Mouse (Mus musculus) stomach, embryonic 15.5 days (tissue): ENCODE measurements around the gene Cacna1d. TPM values are rescaled to one million over a fixed set of nuclear protein-coding genes. Genes with fewer than 3 reads are reported as not detected.
A peak's percentile ranks its signal among the peaks of the same experiment; 100 is the strongest.

Experiments
- ATAC-seq: fragments of 200-750 bp; cut with Nextera tagmentation; 2 replicates; pipeline ENCODE4 v1.8.0; 2017; ENCODE audit warnings: low read depth, moderate number of reproducible peaks, moderate TSS enrichment; ENCODE audit not compliant: insufficient read depth, low FRiP score
- H3K27ac ChIP-seq: fragments of 300-500 bp; sonication (generic); 2 replicates; pipeline ENCODE4 v1.5.1; 2015; ENCODE audit warnings: mild to moderate bottlenecking, inconsistent platforms
- H3K27me3 ChIP-seq: fragments of 300-500 bp; sonication (generic); replicated peaks from 2 replicates; pipeline ENCODE4 v1.6.1; 2015; ENCODE audit warnings: inconsistent platforms
- H3K36me3 ChIP-seq: fragments of 300-500 bp; sonication (generic); 2 replicates; pipeline ENCODE4 v1.6.1; 2015; ENCODE audit warnings: inconsistent platforms
- H3K4me1 ChIP-seq: fragments of 300-500 bp; sonication (generic); 2 replicates; pipeline ENCODE4 v1.6.1; 2015; ENCODE audit warnings: inconsistent platforms
- H3K4me2 ChIP-seq: fragments of 300-500 bp; sonication (generic); 2 replicates; pipeline ENCODE4 v1.6.1; 2015; ENCODE audit warnings: mild to moderate bottlenecking, inconsistent platforms
- H3K4me3 ChIP-seq: fragments of 300-500 bp; sonication (generic); replicated peaks from 2 replicates; pipeline ENCODE4 v1.5.1; 2015; ENCODE audit warnings: inconsistent platforms
- H3K9ac ChIP-seq: fragments of 300-500 bp; sonication (generic); 2 replicates; pipeline ENCODE4 v1.6.1; 2015; ENCODE audit warnings: inconsistent platforms
- H3K9me3 ChIP-seq: fragments of 300-500 bp; sonication (generic); 2 replicates; pipeline ENCODE4 v1.6.1; 2016; ENCODE audit warnings: inconsistent platforms
- WGBS: fragments of 180-500 bp; shearing (Covaris S2); methylation state at CpG from one replicate; pipeline ENCODE4 v1.1.7; 2015; 5-methylcytosine and 5-hydroxymethylcytosine counted together
- polyA plus RNA-seq: library from polyadenylated mRNA; unstranded; fragments of >200 nt; fragmentation: Nextera tagmentation; extraction: Ambion mirVana; gene quantifications from 2 replicates; pipeline ENCODE4 v1.2.1, GENCODE M21; 2015

Cacna1d gene
- polyA plus RNA-seq, 1 experiment from 2014 or later = 6.1 TPM

GRCm38 (mm10) chr14:30275572-30275971 is 215.7 kb downstream of the Cacna1d start:
- Histone ChIP-seq H3K4me3 (no peak overlapping the region), H3K9me3 (no peaks in the 10 kb centered on the region), H3K27me3 (no peaks in the 10 kb centered on the region), H3K4me2 (no peak overlapping the region), H3K9ac (no peak overlapping the region), H3K36me3 (no peaks in the 10 kb centered on the region), H3K27ac (no peak overlapping the region), H3K4me1 (no peaks in the 10 kb centered on the region)
- ATAC-seq = no peak
- WGBS = 81% methylated on average over 9 of the region's 9 CpGs

GRCm38 (mm10) chr14:30272976-30273375 is 218.3 kb downstream of the Cacna1d start:
- Histone ChIP-seq H3K36me3 (no peaks in the 10 kb centered on the region), H3K4me1 (no peaks in the 10 kb centered on the region)
- no peak for ATAC-seq

DNA sequence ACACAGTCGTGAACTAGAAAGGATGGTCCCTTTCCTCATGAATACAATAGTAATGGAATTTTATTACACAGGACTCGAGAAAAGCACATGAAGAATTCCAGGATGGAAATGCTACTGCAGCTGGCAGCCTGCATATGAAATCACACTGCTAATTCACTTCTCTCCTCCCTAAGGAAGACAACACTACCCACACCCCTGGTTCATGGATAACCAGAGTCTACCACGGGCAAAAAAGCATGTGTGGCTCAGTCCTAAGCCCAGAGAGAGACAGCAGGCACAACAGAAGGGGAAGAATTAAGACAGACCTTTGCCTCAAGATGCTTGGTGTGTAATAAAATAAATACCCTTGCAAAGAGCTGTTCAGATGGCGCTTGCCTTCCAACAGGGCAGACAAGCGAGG is 218.7 kb downstream of the Cacna1d start:
- ATAC-seq = no peak
- H3K4me3 ChIP-seq = no peak overlapping the region

More at GRCm38 (mm10) chr14:30272976-30273375, 218.3 kb downstream of the Cacna1d start:
- Histone ChIP-seq H3K27me3 (no peaks in the 10 kb centered on the region), H3K4me2 (no peak overlapping the region), H3K9me3 (no peaks in the 10 kb centered on the region), H3K9ac (no peak overlapping the region), H3K4me3 (no peak overlapping the region), H3K27ac (no peak overlapping the region)
- 79% methylated on average over 4 of the region's 4 CpGs for WGBS

DNA sequence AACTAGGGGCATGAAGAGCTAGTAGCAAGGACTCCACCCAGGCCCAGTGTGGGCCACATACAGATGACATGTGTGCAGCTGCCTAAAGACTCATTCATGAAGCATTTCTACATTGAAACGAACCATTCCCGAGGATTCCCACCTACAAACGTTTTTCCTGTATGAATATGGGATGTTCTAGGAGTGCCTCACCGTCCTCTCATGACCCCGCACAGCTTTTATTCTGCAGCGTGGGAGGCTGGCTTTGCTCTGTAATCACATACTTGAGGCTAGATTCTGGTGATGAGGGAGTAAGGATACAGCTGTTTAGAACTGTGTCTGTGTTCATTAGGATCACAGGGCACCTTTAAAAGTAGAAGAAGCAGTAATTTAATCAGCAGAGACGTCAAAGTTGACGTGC is 219.4 kb downstream of the Cacna1d start:
- Histone ChIP-seq H3K9me3 (no peaks in the 10 kb centered on the region), H3K27me3 (no peaks in the 10 kb centered on the region), H3K4me3 (no peak overlapping the region), H3K4me2 (no peak overlapping the region), H3K4me1 (no peaks in the 10 kb centered on the region), H3K36me3 (no peaks in the 10 kb centered on the region), H3K27ac (no peak overlapping the region), H3K9ac (no peak overlapping the region)
- no peak for ATAC-seq
- WGBS = 68% methylated on average over 8 of the region's 8 CpGs

More for the DNA sequence above, 218.7 kb downstream of the Cacna1d start:
- no peak overlapping the region for H3K27ac ChIP-seq
- no peak overlapping the region for H3K9ac ChIP-seq
- H3K4me1 ChIP-seq = no peaks in the 10 kb centered on the region
- no peaks in the 10 kb centered on the region for H3K27me3 ChIP-seq
- no peaks in the 10 kb centered on the region for H3K9me3 ChIP-seq
- no peaks in the 10 kb centered on the region for H3K36me3 ChIP-seq
- no peak overlapping the region for H3K4me2 ChIP-seq
- 73% methylated on average over 5 of the region's 5 CpGs for WGBS

DNA sequence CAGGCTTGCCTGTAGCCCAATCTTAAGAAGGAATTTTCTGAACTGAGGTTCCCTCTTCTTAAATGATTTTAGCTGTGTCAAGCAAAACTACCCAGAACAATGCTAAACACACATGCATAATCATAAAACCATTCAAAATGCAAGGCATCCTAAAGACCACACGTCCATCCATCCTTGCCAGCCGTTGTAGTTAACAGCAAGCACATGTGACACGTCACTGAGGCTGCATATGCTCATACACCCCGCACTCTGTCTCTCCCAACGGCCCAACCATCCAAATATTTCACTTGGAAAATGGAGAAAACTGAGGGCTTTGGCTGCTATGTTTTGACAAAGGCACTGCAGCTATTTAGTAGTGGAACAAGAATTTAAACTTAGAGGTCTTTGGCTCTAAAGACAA is 220.9 kb downstream of the Cacna1d start:
- Histone ChIP-seq H3K27me3 (no peaks in the 10 kb centered on the region), H3K27ac (no peak overlapping the region), H3K4me1 (no peaks in the 10 kb centered on the region), H3K9me3 (no peaks in the 10 kb centered on the region), H3K4me3 (no peak overlapping the region), H3K9ac (no peak overlapping the region), H3K36me3 (no peaks in the 10 kb centered on the region), H3K4me2 (no peak overlapping the region)
- ATAC-seq = no peak
- 74% methylated on average over 5 of the region's 5 CpGs for WGBS

- H3K9ac ChIP-seq = no peak overlapping the region
- WGBS = 71% methylated on average over 9 of the region's 9 CpGs
- no peaks in the 10 kb centered on the region for H3K36me3 ChIP-seq
- H3K27me3 ChIP-seq = no peaks in the 10 kb centered on the region
- no peaks in the 10 kb centered on the region for H3K9me3 ChIP-seq
- no peak overlapping the region for H3K27ac ChIP-seq
- ATAC-seq = peak; percentile 66; the same call in 1 of the 2 replicates
- no peak overlapping the region for H3K4me3 ChIP-seq
- no peak overlapping the region for H3K4me2 ChIP-seq
- peaks cover 7% of the 10 kb centered on the region; the same call in 1 of the 2 replicates for H3K4me1 ChIP-seq
These were observed 225.5 kb downstream of the Cacna1d start for GRCm38 (mm10) chr14:30265728-30266127.

DNA sequence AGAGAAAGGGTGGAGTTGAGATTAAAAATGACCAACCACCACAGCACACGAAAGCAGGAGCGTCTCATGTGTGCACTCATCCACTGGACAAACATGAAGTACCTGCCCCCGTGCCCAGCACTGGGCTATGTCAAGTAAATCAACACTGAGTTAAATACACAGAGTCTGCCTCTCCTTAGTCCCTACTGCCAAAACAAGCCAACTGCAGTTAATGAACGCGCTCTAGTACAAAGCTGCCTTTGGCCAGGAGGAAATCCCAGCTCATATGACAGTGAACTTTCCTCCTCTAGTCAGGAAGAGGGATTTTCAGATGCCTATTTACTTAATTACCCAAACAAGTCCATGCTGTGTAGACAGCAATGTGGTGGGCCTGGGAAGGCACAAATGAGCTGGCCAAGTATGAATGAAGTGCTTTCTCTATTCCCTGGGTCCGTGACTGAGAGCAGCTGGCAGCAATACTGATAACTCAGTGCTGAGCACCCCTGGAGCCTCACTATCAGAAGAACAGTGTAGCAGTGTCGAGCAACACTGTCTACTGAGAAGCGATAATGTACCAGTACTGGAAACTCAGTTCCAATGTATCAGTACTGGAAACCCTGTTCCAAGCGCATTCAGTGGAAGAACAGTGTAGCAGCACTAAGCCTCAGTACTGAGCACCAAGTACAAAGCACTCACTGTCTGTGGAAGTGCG is 229.5 kb downstream of the Cacna1d start:
- WGBS = 60% methylated on average over 10 of the region's 10 CpGs
- peaks cover 7% of the 10 kb centered on the region; the same call in 1 of the 2 replicates for H3K4me1 ChIP-seq
- H3K9ac ChIP-seq = no peak overlapping the region
- H3K27me3 ChIP-seq = no peaks in the 10 kb centered on the region
- H3K4me2 ChIP-seq = no peak overlapping the region
- no peaks in the 10 kb centered on the region for H3K36me3 ChIP-seq
- H3K4me3 ChIP-seq = no peak overlapping the region
- no peak overlapping the region; the same call in 1 of the 2 replicates for H3K27ac ChIP-seq
- peak; percentile 64; the same call in 1 of the 2 replicates for ATAC-seq
- H3K9me3 ChIP-seq = no peaks in the 10 kb centered on the region

- 61% methylated on average over 4 of the region's 4 CpGs for WGBS
- Histone ChIP-seq H3K4me3 (no peak overlapping the region), H3K27ac (peak overlapping the region; percentile 63; the same call in 1 of the 2 replicates)
These were observed 233.6 kb downstream of the Cacna1d start for GRCm38 (mm10) chr14:30257626-30258025.

DNA sequence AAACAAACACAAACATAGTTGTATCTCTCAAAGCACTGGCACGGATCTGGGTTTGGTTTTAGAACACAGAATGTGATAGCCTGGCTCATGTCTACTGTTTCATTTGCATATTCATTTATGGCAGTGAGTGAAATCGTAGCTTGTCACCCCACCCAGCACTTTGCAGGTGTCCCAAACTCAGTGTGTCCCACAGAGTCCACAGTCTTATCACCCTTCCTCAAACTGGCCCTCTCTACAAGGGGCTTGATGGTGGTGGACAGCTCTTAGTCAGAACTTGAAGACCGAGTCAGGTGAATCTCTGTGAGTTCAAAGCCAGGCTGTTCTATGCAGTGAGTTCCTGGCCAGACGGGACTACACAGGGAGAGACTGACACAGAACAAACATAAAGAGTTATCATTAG is 234.8 kb downstream of the Cacna1d start:
- H3K27me3 ChIP-seq = no peaks in the 10 kb centered on the region
- H3K4me3 ChIP-seq = no peak overlapping the region
- no peaks in the 10 kb centered on the region for H3K36me3 ChIP-seq
- WGBS = 55% methylated on average over 4 of the region's 4 CpGs
- H3K4me2 ChIP-seq = no peak overlapping the region
- no peak overlapping the region for H3K9ac ChIP-seq
- H3K27ac ChIP-seq = no peak overlapping the region
- no peak for ATAC-seq
- no peaks in the 10 kb centered on the region for H3K9me3 ChIP-seq
- H3K4me1 ChIP-seq = peaks cover 8% of the 10 kb centered on the region; the same call in 1 of the 2 replicates

More at GRCm38 (mm10) chr14:30257626-30258025, 233.6 kb downstream of the Cacna1d start:
- H3K9me3 ChIP-seq = no peaks in the 10 kb centered on the region
- H3K4me2 ChIP-seq = no peak overlapping the region
- ATAC-seq = no peak
- no peaks in the 10 kb centered on the region for H3K36me3 ChIP-seq
- no peaks in the 10 kb centered on the region for H3K27me3 ChIP-seq
- H3K4me1 ChIP-seq = peaks cover 15% of the 10 kb centered on the region
- no peak overlapping the region for H3K9ac ChIP-seq

DNA sequence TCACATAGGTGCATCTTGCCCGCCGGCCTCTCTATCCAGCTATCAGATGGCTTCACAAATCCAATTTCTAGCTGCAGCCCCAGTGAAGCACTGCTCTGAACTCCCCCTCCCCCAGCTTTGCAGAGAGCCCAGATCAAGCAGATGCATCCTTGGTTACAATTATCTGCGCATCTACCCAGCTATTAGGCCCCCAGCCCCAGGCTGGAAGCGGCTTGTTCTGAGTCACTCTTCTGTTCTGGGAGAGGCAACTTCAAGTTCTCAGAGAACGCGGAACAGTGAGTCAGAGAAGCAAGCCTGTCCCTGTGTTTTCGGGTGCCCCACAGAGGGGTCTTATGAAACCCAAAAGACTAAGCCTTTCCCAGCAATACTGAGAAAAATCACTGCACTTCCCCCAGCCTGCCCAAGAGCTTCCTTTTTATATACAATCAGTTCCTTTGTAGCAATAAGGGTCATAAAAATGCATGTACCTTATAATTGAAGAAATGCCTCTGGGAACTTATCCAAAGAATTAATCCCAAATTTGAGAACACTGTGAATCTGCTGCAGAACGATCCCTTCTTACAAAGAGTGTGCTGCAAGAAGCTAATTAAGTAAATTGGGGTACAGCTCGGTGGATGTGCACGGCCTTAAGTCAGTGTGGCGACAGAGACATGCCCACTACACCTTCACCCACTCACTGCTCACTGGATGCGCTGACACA is 235.4 kb downstream of the Cacna1d start:
- 76% methylated on average over 12 of the region's 12 CpGs for WGBS
- no peak overlapping the region for H3K27ac ChIP-seq
- no peak for ATAC-seq

GRCm38 (mm10) chr14:30254776-30255175 is 236.5 kb downstream of the Cacna1d start:
- H3K9me3 ChIP-seq = no peaks in the 10 kb centered on the region
- 0 out of 2 replicates have a peak, but pooled peaks have one; percentile 25 for ATAC-seq
- H3K27me3 ChIP-seq = no peaks in the 10 kb centered on the region
- peaks cover 8% of the 10 kb centered on the region; the same call in 1 of the 2 replicates for H3K4me1 ChIP-seq
- H3K4me2 ChIP-seq = no peak overlapping the region
- no peak overlapping the region for H3K4me3 ChIP-seq
- H3K27ac ChIP-seq = no peak overlapping the region
- no peaks in the 10 kb centered on the region for H3K36me3 ChIP-seq
- no peak overlapping the region for H3K9ac ChIP-seq
- WGBS = 73% methylated on average over 4 of the region's 4 CpGs

More for the DNA sequence above, 235.4 kb downstream of the Cacna1d start:
- no peak overlapping the region for H3K9ac ChIP-seq
- no peak overlapping the region for H3K4me3 ChIP-seq
- H3K4me1 ChIP-seq = peaks cover 8% of the 10 kb centered on the region; the same call in 1 of the 2 replicates
- H3K27me3 ChIP-seq = no peaks in the 10 kb centered on the region
- H3K9me3 ChIP-seq = no peaks in the 10 kb centered on the region
- H3K4me2 ChIP-seq = no peak overlapping the region
- H3K36me3 ChIP-seq = no peaks in the 10 kb centered on the region

- Histone ChIP-seq H3K27me3 (no peaks in the 10 kb centered on the region), H3K27ac (no peak overlapping the region), H3K4me3 (no peak overlapping the region), H3K4me1 (peaks cover 8% of the 10 kb centered on the region; the same call in 1 of the 2 replicates), H3K36me3 (no peaks in the 10 kb centered on the region), H3K4me2 (no peak overlapping the region), H3K9me3 (no peaks in the 10 kb centered on the region), H3K9ac (no peak overlapping the region)
- no peak for ATAC-seq
- WGBS = 73% methylated on average over 2 of the region's 2 CpGs
These were observed 238.4 kb downstream of the Cacna1d start for GRCm38 (mm10) chr14:30252824-30253223.
